Mouse (Mus musculus) liver, embryonic 13.5 days (tissue): ENCODE results near the gene Rnf181. TPM values are rescaled to one million over a fixed set of nuclear protein-coding genes. Genes with fewer than 3 reads are reported as not detected.

Experiments
- ATAC-seq: fragments of 200-750 bp; cut with Nextera tagmentation; 2 replicates; pipeline ENCODE4 v1.8.0; 2017; ENCODE audit warnings: low read depth, mild to moderate bottlenecking, moderate number of reproducible peaks, moderate library complexity
- DNase-seq: peaks from one replicate; pipeline ENCODE4 v3.0.0; 2022
- H3K27ac ChIP-seq: fragments of 300-500 bp; sonication (generic); 2 replicates; pipeline ENCODE4 v1.5.1; 2015; ENCODE audit warnings: moderate library complexity, mild to moderate bottlenecking, inconsistent platforms
- H3K27me3 ChIP-seq: fragments of 300-500 bp; sonication (generic); 2 replicates; pipeline ENCODE4 v1.6.1; 2015; ENCODE audit warnings: mild to moderate bottlenecking, inconsistent platforms
- H3K36me3 ChIP-seq: fragments of 300-500 bp; sonication (generic); 2 replicates; pipeline ENCODE4 v1.6.1; 2015; ENCODE audit warnings: mild to moderate bottlenecking, inconsistent platforms
- H3K4me1 ChIP-seq: fragments of 300-500 bp; sonication (generic); replicated peaks from 2 replicates; pipeline ENCODE4 v1.6.1; 2015; ENCODE audit warnings: inconsistent platforms
- H3K4me2 ChIP-seq: fragments of 300-500 bp; sonication (generic); 2 replicates; pipeline ENCODE4 v1.6.1; 2015; ENCODE audit warnings: inconsistent platforms, mild to moderate bottlenecking, moderate library complexity
- H3K4me3 ChIP-seq: fragments of 300-500 bp; sonication (generic); replicated peaks from 2 replicates; pipeline ENCODE4 v1.5.1; 2015; ENCODE audit warnings: mild to moderate bottlenecking, inconsistent platforms
- H3K9ac ChIP-seq: fragments of 300-500 bp; sonication (generic); 2 replicates; pipeline ENCODE4 v1.6.1; 2015; ENCODE audit warnings: mild to moderate bottlenecking, inconsistent platforms
- H3K9me3 ChIP-seq: fragments of 300-500 bp; sonication (generic); replicated peaks from 2 replicates; pipeline ENCODE4 v1.6.1; 2016; ENCODE audit warnings: inconsistent platforms
- WGBS: fragments of 180-500 bp; shearing (Covaris S2); methylation state at CpG from one replicate; pipeline ENCODE4 v1.1.7; 2015; ENCODE audit not compliant: insufficient replicate concordance; 5-methylcytosine and 5-hydroxymethylcytosine counted together
- polyA plus RNA-seq: library from polyadenylated mRNA; unstranded; fragments of >200 nt; fragmentation: Nextera tagmentation; extraction: Ambion mirVana; gene quantifications from 2 replicates; pipeline ENCODE4 v1.2.1, GENCODE M21; 2015

Rnf181 gene
- polyA plus RNA-seq, 1 experiment from 2014 or later = 76.9 TPM

DNA sequence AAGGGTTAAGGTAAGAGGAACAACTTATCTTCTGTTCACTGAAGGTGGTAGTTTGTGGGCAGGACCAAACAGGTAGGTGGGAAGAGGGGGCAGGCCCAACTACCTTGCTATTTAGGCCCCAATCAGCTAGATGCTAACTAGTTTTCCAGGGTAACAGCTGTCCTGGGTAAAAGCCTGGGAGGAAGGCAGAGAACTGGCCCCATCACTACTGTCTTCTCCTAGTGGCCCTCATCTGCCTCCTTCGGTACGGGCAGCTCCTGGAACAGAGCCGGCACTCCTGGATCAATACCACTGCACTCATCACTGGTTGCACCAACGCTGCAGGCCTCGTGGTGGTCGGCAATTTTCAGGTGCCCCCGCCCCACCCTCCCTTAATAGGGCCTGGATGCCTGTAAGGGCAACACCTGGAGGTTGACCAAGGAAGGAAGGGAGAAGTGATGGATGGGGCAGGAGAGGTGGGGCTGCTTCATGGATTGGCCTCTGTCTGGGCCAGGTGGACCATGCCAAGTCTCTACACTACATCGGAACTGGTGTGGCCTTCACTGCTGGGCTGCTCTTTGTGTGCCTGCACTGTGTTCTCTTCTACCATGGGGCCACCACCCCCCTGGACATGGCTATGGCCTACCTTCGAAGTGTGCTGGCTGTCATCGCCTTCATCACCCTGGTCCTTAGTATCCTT lies 8.5 kb downstream of the Rnf181 start:
- WGBS = 81% methylated on average over 10 of the region's 10 CpGs
- Histone ChIP-seq H3K4me1 (peaks cover 87% of the 10 kb centered on the region), H3K9me3 (no peaks in the 10 kb centered on the region), H3K4me2 (0 out of 2 replicates have a peak overlapping the region, but pooled peaks have one; percentile 3), H3K9ac (no peak overlapping the region), H3K36me3 (peaks cover 35% of the 10 kb centered on the region), H3K4me3 (no peak overlapping the region), H3K27ac (no peak overlapping the region), H3K27me3 (peaks cover 43% of the 10 kb centered on the region)
- no peak for ATAC-seq
- DNase-seq = no peak

DNA sequence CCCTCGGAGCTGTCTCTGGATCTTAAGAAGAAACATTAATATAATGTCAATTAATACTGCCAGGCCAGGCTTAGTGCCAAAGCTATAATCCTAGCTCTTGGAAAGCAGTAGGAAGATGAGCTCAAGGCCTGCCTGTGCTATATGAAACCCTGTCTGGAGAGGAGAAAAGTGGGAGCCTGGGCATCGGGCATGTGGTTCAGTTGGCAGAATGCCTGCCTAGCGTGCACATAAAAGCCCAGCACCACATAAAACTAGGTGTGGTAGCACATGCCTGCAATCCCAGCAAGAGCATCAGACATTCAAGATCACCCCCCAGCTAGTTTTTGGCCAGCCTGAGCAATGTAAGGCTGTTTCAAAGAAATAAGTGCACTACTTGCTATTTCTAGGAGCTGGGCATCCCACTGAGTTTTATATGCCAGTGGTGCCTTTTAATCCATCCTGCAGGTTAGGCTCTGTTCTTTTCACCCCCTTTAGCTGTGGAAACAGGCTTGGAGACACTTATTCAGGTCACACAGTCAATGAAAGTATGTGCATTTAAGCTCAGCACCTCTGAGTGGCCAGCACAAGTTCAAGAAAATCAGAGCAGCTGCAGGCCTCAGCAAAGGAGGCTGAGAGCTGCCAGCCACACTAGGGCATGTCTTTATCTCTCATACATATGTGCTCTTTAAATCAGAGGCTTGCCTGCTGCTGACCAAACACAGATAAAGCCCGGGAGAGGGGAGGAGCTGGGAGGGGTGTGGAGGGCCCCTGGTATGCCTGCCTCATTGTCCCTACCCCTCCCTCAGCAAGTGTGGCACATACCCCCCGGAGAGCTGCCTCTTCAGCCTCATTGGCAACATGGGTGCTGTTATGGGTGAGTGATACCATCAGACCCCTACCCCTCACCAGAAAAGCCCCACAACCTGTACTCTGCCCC lies 9.3 kb downstream of the Rnf181 start:
- Histone ChIP-seq H3K4me3 (no peak overlapping the region), H3K4me2 (0 out of 2 replicates have a peak overlapping the region, but pooled peaks have one; percentile 73), H3K9me3 (no peaks in the 10 kb centered on the region), H3K27me3 (peaks cover 44% of the 10 kb centered on the region), H3K36me3 (peaks cover 35% of the 10 kb centered on the region), H3K9ac (no peak overlapping the region), H3K27ac (no peak overlapping the region), H3K4me1 (peaks cover 85% of the 10 kb centered on the region)
- WGBS = 45% methylated on average over 5 of the region's 5 CpGs
- peak; percentile 55 for ATAC-seq
- DNase-seq = peak; percentile 77

DNA sequence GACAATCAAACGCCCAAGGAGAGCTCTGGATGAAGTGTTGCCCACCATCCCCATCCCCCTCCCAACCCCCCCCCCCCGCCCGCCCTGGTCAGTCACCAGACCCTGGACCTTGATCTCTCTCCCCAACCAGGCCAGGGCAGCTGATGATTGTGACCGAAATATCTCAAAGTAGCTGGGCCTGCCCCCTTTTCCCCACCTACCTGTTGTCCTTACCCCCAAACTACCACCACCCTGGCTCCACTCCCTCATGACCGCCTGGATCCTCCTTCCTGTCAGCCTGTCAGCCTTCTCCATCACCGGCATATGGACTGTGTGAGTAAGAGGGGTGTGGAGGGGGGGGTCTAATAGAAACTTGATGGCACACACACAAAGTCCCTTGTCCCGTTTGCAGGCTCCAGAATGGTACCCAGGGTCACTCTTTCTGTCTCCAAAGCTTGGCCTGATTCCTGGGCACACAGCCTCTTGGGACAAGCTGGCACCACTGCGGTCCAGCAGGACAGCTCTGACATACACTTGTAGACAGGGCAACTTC lies 10.7 kb downstream of the Rnf181 start:
- peaks cover 39% of the 10 kb centered on the region for H3K36me3 ChIP-seq
- WGBS = 53% methylated on average over 6 of the region's 8 CpGs
- H3K4me3 ChIP-seq = peak overlapping the region; percentile 60
- no peaks in the 10 kb centered on the region for H3K9me3 ChIP-seq
- H3K27me3 ChIP-seq = peaks cover 44% of the 10 kb centered on the region
- peak overlapping the region; percentile 57 for H3K9ac ChIP-seq
- peak overlapping the region; percentile 73 for H3K4me2 ChIP-seq
- peak overlapping the region; percentile 64 for H3K27ac ChIP-seq
- peaks cover 89% of the 10 kb centered on the region for H3K4me1 ChIP-seq
- ATAC-seq (no peak), DNase-seq (no peak)

DNA sequence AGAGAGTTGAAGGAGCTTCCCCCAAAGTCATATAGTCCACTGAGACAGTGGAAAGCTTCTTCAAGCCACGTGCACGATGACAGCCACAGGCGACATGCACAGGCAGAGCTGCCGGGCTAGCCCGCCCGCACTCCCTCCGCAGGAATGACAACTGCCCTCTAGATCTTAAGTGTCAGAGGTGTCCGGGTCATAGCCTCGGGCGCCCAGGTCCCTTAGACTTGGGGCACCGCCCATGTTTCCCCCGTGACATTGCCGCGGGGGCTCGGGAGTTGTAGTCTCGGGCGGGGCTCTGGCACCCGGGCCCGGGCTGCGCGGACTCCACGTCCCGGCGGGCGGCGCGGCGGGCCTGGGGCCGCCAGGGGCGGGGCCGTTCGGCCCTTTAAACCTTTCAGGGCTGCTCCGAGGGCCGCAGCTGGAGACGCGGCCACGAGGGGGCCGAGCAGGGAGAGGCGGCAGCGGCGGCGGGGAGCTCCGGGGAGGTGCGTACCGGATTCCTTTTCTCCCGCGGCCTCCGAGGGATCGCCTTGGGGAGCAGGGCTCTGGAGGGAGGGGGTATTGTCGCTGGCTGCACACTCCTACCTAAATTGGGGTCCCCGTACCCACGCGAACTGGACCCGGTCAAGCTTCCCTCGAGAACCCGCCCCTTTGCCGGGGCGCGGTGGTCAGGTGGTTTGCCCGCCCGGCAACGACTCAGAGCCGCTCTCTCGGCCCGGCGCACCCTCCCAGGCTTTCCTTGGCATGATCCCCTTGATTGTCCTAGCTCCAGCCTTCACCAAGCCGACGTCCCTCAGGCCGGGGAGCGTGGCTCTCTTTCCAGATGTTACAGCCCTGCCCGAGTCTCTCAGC lies 11.5 kb downstream of the Rnf181 start, which contains the start of gene Tmem150a:
TSS of gene Tmem150a (plus strand) at position 382 of the 846 bp plus-strand sequence.
- 1% methylated on average over 70 of the region's 71 CpGs for WGBS
- peak within 1 kb of the TSS; percentile 60 for H3K4me3 ChIP-seq
- peak within 1 kb of the TSS; percentile 73 for H3K4me2 ChIP-seq
- no peaks in the 10 kb centered on the region for H3K9me3 ChIP-seq
- peak within 1 kb of the TSS; percentile 57 for H3K9ac ChIP-seq
- DNase-seq (peak; percentile 49), ATAC-seq (peak; percentile 46)
- peaks cover 44% of the 10 kb centered on the region for H3K27me3 ChIP-seq
- H3K36me3 ChIP-seq = peaks cover 38% of the 10 kb centered on the region
- H3K27ac ChIP-seq = peak within 1 kb of the TSS; percentile 64
- peaks cover 89% of the 10 kb centered on the region for H3K4me1 ChIP-seq

DNA sequence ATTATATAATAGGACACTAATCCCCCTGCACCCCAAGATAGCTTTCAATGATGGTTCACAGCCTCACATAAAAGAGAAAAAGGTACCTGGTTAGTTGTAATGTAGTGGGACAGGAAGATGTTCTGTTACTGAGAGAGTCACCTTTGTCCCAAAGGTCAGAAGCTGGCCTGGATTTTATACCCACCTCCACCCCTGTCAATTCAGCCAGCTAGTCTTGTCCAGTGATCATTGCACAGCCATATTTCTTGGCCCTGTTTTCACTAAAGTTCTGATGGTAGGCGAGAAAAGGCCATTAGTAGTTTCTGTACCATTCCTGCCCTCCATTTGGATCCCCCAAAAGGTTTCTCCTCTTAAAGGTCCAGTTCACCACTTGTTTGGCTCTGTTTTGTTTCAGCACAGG lies 12.7 kb downstream of the Rnf181 start:
- H3K27me3 ChIP-seq = peaks cover 44% of the 10 kb centered on the region
- DNase-seq = no peak
- WGBS = 76% methylated on average over 1 of the region's 1 CpGs
- H3K36me3 ChIP-seq = peaks cover 38% of the 10 kb centered on the region
- no peak overlapping the region for H3K4me3 ChIP-seq
- H3K9ac ChIP-seq = no peak overlapping the region
- H3K9me3 ChIP-seq = no peaks in the 10 kb centered on the region
- H3K4me2 ChIP-seq = peak overlapping the region; percentile 73; the same call in 1 of the 2 replicates
- ATAC-seq = no peak
- H3K27ac ChIP-seq = peak overlapping the region; percentile 25; the same call in 1 of the 2 replicates
- H3K4me1 ChIP-seq = peaks cover 89% of the 10 kb centered on the region

DNA sequence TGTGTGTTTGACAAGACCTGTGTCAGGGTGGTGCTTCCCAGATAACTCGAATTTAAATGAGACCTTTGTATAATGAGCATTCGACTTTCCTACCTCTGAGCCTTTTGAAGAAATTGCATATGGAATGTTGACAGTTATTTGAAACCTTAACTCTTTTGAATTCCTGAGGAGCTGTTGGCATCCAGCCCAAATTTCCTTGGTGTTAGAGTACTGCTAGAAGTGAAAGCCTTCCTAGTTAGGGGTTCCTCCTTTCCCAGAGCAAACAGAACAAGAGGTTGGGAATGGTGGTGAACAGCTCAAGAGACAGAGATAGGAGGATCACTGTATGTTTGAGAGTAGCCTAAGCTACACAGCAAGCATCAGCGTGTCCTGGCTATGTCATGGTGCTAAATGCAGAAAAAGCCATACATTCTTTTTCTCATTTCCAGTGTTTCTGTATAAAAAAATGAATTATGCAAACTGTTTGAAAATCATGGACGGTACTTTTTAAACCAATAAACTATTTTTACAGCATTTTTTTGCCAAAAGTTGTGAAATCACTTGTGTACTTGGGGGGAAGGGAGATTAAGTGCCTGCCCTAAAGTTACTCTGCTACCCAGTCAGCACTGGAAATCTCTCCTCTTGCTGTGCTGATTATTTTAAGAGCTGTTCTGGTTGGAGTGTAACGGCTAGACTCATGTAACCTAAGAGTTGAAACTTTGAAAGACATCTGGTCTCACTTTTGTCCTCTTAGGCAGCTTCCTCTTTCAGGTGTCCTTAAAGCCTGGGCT lies 13.9 kb downstream of the Rnf181 start:
- Histone ChIP-seq H3K36me3 (peaks cover 36% of the 10 kb centered on the region), H3K4me2 (peak overlapping the region; percentile 7; the same call in 1 of the 2 replicates), H3K9ac (no peak overlapping the region), H3K4me1 (peaks cover 89% of the 10 kb centered on the region), H3K27me3 (peaks cover 42% of the 10 kb centered on the region), H3K9me3 (no peaks in the 10 kb centered on the region), H3K4me3 (no peak overlapping the region), H3K27ac (peak overlapping the region; percentile 25; the same call in 1 of the 2 replicates)
- ATAC-seq = no peak
- DNase-seq = no peak
- 66% methylated on average over 5 of the region's 5 CpGs for WGBS

DNA sequence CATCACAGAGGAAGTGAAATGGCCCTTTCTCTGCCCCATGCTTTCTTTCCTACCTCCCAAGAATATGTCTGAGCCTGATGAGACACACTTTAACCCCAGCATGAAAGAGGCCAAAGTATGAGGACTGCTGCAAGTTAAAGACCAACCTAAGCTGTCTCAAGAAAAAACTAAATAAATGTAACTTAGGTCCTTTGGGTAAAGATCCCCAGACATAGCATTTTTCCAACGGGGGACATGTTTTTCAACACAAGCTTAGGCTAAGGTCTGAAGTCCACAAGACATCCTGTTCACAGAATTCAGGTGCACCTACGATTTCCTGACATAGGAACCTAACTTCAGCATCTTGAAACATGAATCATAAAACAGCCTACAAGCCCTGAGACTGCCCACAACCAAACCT lies 16.5 kb downstream of the Rnf181 start:
- H3K4me1 ChIP-seq = peaks cover 86% of the 10 kb centered on the region
- WGBS = 70% methylated on average over 2 of the region's 2 CpGs
- no peak overlapping the region for H3K4me2 ChIP-seq
- H3K27ac ChIP-seq = no peak overlapping the region
- peaks cover 20% of the 10 kb centered on the region for H3K27me3 ChIP-seq
- ATAC-seq (no peak), DNase-seq (no peak)
- no peak overlapping the region for H3K9ac ChIP-seq
- H3K9me3 ChIP-seq = no peaks in the 10 kb centered on the region
- H3K4me3 ChIP-seq = no peak overlapping the region
- H3K36me3 ChIP-seq = peaks cover 31% of the 10 kb centered on the region

DNA sequence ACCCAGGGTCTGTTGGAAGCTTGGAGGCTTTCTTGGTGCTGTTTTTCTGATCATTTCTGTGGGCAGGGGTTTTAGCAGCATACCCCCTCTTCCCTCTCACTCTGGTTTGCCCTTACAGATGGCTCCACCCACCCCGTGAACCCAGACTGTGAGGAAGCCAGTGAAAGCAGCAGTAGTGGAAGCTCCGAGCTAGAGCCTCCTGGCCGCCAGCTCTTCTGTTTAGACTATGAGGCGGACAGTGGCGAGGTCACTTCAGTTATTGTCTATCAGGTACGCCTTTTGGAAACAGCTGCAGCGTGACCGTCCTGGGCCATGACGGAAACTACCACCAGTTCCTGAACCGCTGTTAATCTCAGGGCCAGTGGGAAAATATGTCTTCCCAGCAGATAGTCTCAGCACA lies 18.3 kb downstream of the Rnf181 start:
- Histone ChIP-seq H3K9me3 (no peaks in the 10 kb centered on the region), H3K36me3 (peaks cover 31% of the 10 kb centered on the region), H3K9ac (peak overlapping the region; percentile 94), H3K4me3 (peak overlapping the region; percentile 91), H3K27me3 (peaks cover 2% of the 10 kb centered on the region), H3K4me2 (peak overlapping the region; percentile 90), H3K4me1 (peaks cover 80% of the 10 kb centered on the region), H3K27ac (peak overlapping the region; percentile 93)
- no peak for ATAC-seq
- WGBS = 69% methylated on average over 10 of the region's 10 CpGs
- DNase-seq = no peak

DNA sequence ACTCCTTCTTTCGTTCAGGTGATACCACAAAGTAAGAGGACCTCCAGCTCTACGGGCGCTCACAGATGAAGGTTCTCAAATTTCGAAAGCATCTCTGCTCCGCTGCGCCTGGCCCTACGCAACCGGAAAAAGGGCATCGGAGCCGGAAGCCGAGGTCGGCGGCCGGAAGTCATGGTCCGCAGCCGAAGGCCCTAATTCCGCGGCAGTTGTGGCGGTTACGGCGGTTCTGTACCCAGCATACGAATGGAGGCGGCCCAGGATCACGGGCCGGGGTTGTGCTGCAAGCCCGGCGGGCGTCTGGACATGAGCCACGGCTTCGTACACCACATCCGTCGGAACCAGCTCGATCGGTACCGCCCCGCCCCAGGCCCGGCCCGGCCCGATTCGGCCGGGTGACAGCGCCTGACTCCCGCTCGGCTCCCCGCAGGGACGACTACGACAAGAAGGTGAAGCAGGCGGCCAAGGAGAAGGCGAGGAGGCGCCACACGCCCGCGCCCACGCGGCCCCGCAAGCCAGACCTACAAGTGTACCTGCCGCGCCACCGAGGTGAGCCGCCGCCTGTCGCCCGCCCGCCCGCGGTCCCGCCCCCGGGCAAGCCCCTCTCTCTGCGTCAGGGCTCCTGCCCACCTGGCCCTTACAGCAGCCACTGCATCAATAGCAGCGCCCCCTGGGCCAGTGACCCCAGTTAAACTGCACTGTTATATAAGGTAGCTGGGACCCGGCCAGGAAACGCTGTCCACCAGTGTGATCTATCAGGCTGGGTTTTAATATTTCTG lies 19.4 kb downstream of the Rnf181 start, which contains the start of gene 0610030E20Rik:
TSS of gene 0610030E20Rik (plus strand) at position 152 of the 776 bp plus-strand sequence.
- DNase-seq (peak; percentile 64), ATAC-seq (peak; percentile 63)

More for the DNA sequence above, 19.4 kb downstream of the Rnf181 start, which contains the start of gene 0610030E20Rik:
- peak within 1 kb of the TSS; percentile 94 for H3K9ac ChIP-seq
- WGBS = 1% methylated on average over 71 of the region's 72 CpGs
- no peaks in the 10 kb centered on the region for H3K9me3 ChIP-seq
- peak within 1 kb of the TSS; percentile 93 for H3K27ac ChIP-seq
- no peaks in the 10 kb centered on the region for H3K27me3 ChIP-seq
- H3K4me3 ChIP-seq = peak within 1 kb of the TSS; percentile 91
- H3K36me3 ChIP-seq = peaks cover 35% of the 10 kb centered on the region
- peak within 1 kb of the TSS; percentile 90 for H3K4me2 ChIP-seq
- peaks cover 81% of the 10 kb centered on the region for H3K4me1 ChIP-seq
